8 mouse cellular contexts compared by ENCODE assay signal in genomic region chr11:6389483-6389921, GRCm38 (mm10). TPM values are rescaled to one million over a fixed set of nuclear protein-coding genes. Genes with fewer than 3 reads are reported as not detected.
DNase-seq lines count a peak whose midpoint lies in the region; ATAC-seq and TF ChIP-seq lines count a peak whose summit lies in the region.

No protein-coding gene starts in this region.

- WGBS in lung, adult 2 months: 2% methylated on average over 39 of the region's 43 CpGs
- WGBS in hindbrain, embryonic 11.5 days: under 1% methylated on average over 20 of the region's 43 CpGs
- under 1% methylated on average over 37 of the region's 43 CpGs for WGBS in liver, embryonic 15.5 days (ENCODE audit: insufficient replicate concordance)
- WGBS in spleen, adult 2 months: 1% methylated on average over 42 of the region's 43 CpGs

- H3K9me3 ChIP-seq in hindbrain, embryonic 11.5 days (ENCODE audit: control insufficient read depth, low read length): no peaks in the 10 kb centered on the region
- no peaks in the 10 kb centered on the region for H3K9me3 ChIP-seq in liver, embryonic 15.5 days (replicated peaks)

- H3K4me3 ChIP-seq in lung, adult 2 months (replicated peaks; ENCODE audit: extremely low read depth, low read depth, low read length): peak overlapping the region; percentile 93
- H3K4me3 ChIP-seq in cortical plate, adult 2 months (ENCODE audit: insufficient read depth, low read length): peak overlapping the region; percentile 98
- peak overlapping the region; percentile 94 for H3K4me3 ChIP-seq in hindbrain, embryonic 11.5 days (ENCODE audit: low read depth, low read length)
- peak overlapping the region; percentile 97 for H3K4me3 ChIP-seq in liver, embryonic 15.5 days (replicated peaks)
- H3K4me3 ChIP-seq in spleen, adult 2 months (ENCODE audit: extremely low read depth, insufficient read depth, insufficient read length): peak overlapping the region; percentile 95

- TF ChIP-seq POLR2A in lung, adult 2 months (IDR thresholded peaks at IDR 0.05; ENCODE audit: borderline replicate concordance, extremely low read depth, low read depth, low read length): no peak
- TF ChIP-seq POLR2A in cortical plate, adult 2 months (IDR thresholded peaks at IDR 0.05; ENCODE audit: extremely low read depth, insufficient read depth, low read length): no peak
- TF ChIP-seq POLR2A in spleen, adult 2 months (IDR thresholded peaks at IDR 0.05; ENCODE audit: low read depth, low read length): no peak

- H3K36me3 ChIP-seq in hindbrain, embryonic 11.5 days (ENCODE audit: control insufficient read depth, insufficient read depth, low read length): peaks cover 3% of the 10 kb centered on the region; the same call in 1 of the 2 replicates
- peaks cover 16% of the 10 kb centered on the region for H3K36me3 ChIP-seq in liver, embryonic 15.5 days (replicated peaks)
- peaks cover 1% of the 10 kb centered on the region; the same call in 1 of the 2 replicates for H3K36me3 ChIP-seq in spleen, adult 2 months (ENCODE audit: control insufficient read depth, insufficient read depth, low read length)

- peak; percentile 33 for ATAC-seq in hindbrain, embryonic 11.5 days (ENCODE audit: low FRiP score)
- peak; percentile 1; the same call in 1 of the 2 replicates for ATAC-seq in liver, embryonic 15.5 days (ENCODE audit: insufficient read depth)

- H3K4me1 ChIP-seq in lung, adult 2 months (ENCODE audit: control insufficient read depth, insufficient read depth, low read length): peaks cover 9% of the 10 kb centered on the region; the same call in 1 of the 2 replicates
- peaks cover 9% of the 10 kb centered on the region for H3K4me1 ChIP-seq in cortical plate, adult 2 months (ENCODE audit: control insufficient read depth, insufficient read depth, low read length)
- peaks cover 12% of the 10 kb centered on the region; the same call in 1 of the 2 replicates for H3K4me1 ChIP-seq in hindbrain, embryonic 11.5 days (replicated peaks; ENCODE audit: control insufficient read depth, insufficient read depth, low read length)
- H3K4me1 ChIP-seq in liver, embryonic 15.5 days (replicated peaks): peaks cover 36% of the 10 kb centered on the region
- peaks cover 19% of the 10 kb centered on the region; the same call in 1 of the 2 replicates for H3K4me1 ChIP-seq in spleen, adult 2 months (ENCODE audit: control insufficient read depth, insufficient read depth, insufficient read length)

- peak overlapping the region; percentile 67 for H3K4me2 ChIP-seq in hindbrain, embryonic 11.5 days (replicated peaks; ENCODE audit: low read depth, low read length)
- H3K4me2 ChIP-seq in liver, embryonic 15.5 days: peak overlapping the region; percentile 97

- TF ChIP-seq CTCF in lung, adult 2 months (IDR thresholded peaks at IDR 0.05; ENCODE audit: insufficient read depth, low read length): no peak
- no peak for TF ChIP-seq CTCF in cortical plate, adult 2 months (IDR thresholded peaks at IDR 0.05; ENCODE audit: extremely low read depth, insufficient read depth, low read length)
- TF ChIP-seq CTCF in spleen, adult 2 months (IDR thresholded peaks at IDR 0.05; ENCODE audit: extremely low read depth, insufficient read depth, insufficient read length, insufficient replicate concordance): no peak

- peak overlapping the region; percentile 87; the same call in 1 of the 2 replicates for H3K27ac ChIP-seq in cortical plate, adult 2 months (ENCODE audit: insufficient read depth, low read length)
- H3K27ac ChIP-seq in hindbrain, embryonic 11.5 days (ENCODE audit: low read depth, low read length): peak overlapping the region; percentile 96; the same call in 1 of the 2 replicates
- peak overlapping the region; percentile 68 for H3K27ac ChIP-seq in liver, embryonic 15.5 days (replicated peaks)
- peak overlapping the region; percentile 74 for H3K27ac ChIP-seq in spleen, adult 2 months (ENCODE audit: insufficient read depth, low read length)

- DNase-seq in lung, adult 2 months: no peak
- no peak for DNase-seq in lung, postnatal 36 days
- DNase-seq in hindbrain, embryonic 11.5 days (ENCODE audit: low spot score): peak; percentile 56
- DNase-seq in spleen, adult 2 months (ENCODE audit: low read depth in 1 of 2, low spot score in 2 of 2): peak in 1 of 2 experiments; percentile 26
- no peak for DNase-seq in gastrocnemius, postnatal 4 days (ENCODE audit: low spot score in 2 of 2)
- no peak for DNase-seq in frontal cortex, postnatal 36 days (ENCODE audit: low spot score in 2 of 2)

- peak overlapping the region; percentile 99 for H3K9ac ChIP-seq in hindbrain, embryonic 11.5 days (ENCODE audit: low read depth, low read length)
- H3K9ac ChIP-seq in liver, embryonic 15.5 days: peak overlapping the region; percentile 86

- no peaks in the 10 kb centered on the region for H3K27me3 ChIP-seq in hindbrain, embryonic 11.5 days (ENCODE audit: control insufficient read depth, insufficient read depth, low read length)
- H3K27me3 ChIP-seq in liver, embryonic 15.5 days: no peaks in the 10 kb centered on the region
- H3K27me3 ChIP-seq in spleen, adult 2 months (ENCODE audit: control insufficient read depth, insufficient read depth, low read length): no peaks in the 10 kb centered on the region

RNA-seq across cellular contexts. Expression of gene Zmiz2, which starts 0.6 kb away (rescaled TPM):
- 50.3 and 58.5 TPM in 2 replicates for polyA plus RNA-seq in lung, adult 2 months (2012; rRNA removed)
- 105 and 108 TPM in 2 replicates for polyA plus RNA-seq in cortical plate, adult 2 months (2012; rRNA removed)
- polyA plus RNA-seq in hindbrain, embryonic 11.5 days (2014; fragmentation: Nextera tagmentation; extraction: Ambion mirVana): 17.7 and 19.3 TPM in 2 replicates
- 3.5 and 4.3 TPM in 2 replicates for polyA plus RNA-seq in liver, embryonic 15.5 days (2015; fragmentation: Nextera tagmentation; extraction: Ambion mirVana)
- 118 and 142 TPM in 2 replicates for polyA plus RNA-seq in spleen, adult 2 months (2012; rRNA removed)
- total RNA-seq in gastrocnemius, postnatal 4 days (2021): 10 to 100 TPM; 35.6 to 40.1 TPM

RNA-seq across cellular contexts. Expression of gene Ppia, which starts 25.7 kb away (rescaled TPM):
- polyA plus RNA-seq in lung, adult 2 months (2012; rRNA removed): 407 and 532 TPM in 2 replicates
- 2,439 and 2,636 TPM in 2 replicates for polyA plus RNA-seq in cortical plate, adult 2 months (2012; rRNA removed)
- polyA plus RNA-seq in hindbrain, embryonic 11.5 days (2014; fragmentation: Nextera tagmentation; extraction: Ambion mirVana): 5,018 and 5,123 TPM in 2 replicates
- polyA plus RNA-seq in liver, embryonic 15.5 days (2015; fragmentation: Nextera tagmentation; extraction: Ambion mirVana): 2,223 and 2,518 TPM in 2 replicates
- 333 and 340 TPM in 2 replicates for polyA plus RNA-seq in spleen, adult 2 months (2012; rRNA removed)
- total RNA-seq in gastrocnemius, postnatal 4 days (2021): 1,000 to 10,000 TPM; 1,218 to 1,228 TPM

RNA-seq across cellular contexts. Expression of gene H2afv, which starts 54.7 kb away (rescaled TPM):
- 39.1 and 51.4 TPM in 2 replicates for polyA plus RNA-seq in lung, adult 2 months (2012; rRNA removed)
- 81.7 and 83.3 TPM in 2 replicates for polyA plus RNA-seq in cortical plate, adult 2 months (2012; rRNA removed)
- 784 and 787 TPM in 2 replicates for polyA plus RNA-seq in hindbrain, embryonic 11.5 days (2014; fragmentation: Nextera tagmentation; extraction: Ambion mirVana)
- 109 and 118 TPM in 2 replicates for polyA plus RNA-seq in liver, embryonic 15.5 days (2015; fragmentation: Nextera tagmentation; extraction: Ambion mirVana)
- 29.8 and 36.5 TPM in 2 replicates for polyA plus RNA-seq in spleen, adult 2 months (2012; rRNA removed)
- total RNA-seq in gastrocnemius, postnatal 4 days (2021): 10 to 100 TPM; 96.2 to 97.0 TPM
